Mouse (Mus musculus) R1 (cell line): ENCODE measurements around the gene Rsl24d1.
"Not testable (repeated sequence)": the region's sequence is repeated elsewhere in the genome, so short reads cannot be mapped to it uniquely, and the experiment has no call there.

Experiments used
- DNase-seq: peaks from one replicate; pipeline ENCODE4 v3.0.0-alpha.2; 2018; ENCODE audit warnings: low read depth, low spot score

The Rsl24d1 gene

DNA sequence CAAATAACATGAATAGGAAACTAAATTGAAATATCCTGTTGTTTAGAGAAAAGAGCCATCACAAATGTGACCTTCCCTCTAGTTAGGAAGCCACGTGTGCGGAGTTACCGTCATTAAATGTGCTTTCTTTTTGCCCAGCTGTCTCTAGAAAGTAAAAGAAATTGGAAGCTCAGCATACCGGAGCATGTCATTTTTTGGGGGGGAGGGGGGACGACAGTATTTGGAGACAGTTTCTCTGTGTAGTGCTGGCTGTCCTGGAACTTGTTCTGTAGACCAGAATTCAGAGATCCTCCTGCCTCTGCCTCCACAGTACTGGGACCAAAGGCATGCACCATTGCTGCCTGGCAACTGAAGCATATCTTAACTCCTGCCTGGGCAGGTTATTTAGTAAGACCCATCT, 11.7 kb upstream of the Rsl24d1 start, which contains the start of gene Khdc3:
TSS of gene Khdc3 (plus strand) at position 301 of the 400 bp plus-strand sequence.
- DNase-seq, result no peak

DNA sequence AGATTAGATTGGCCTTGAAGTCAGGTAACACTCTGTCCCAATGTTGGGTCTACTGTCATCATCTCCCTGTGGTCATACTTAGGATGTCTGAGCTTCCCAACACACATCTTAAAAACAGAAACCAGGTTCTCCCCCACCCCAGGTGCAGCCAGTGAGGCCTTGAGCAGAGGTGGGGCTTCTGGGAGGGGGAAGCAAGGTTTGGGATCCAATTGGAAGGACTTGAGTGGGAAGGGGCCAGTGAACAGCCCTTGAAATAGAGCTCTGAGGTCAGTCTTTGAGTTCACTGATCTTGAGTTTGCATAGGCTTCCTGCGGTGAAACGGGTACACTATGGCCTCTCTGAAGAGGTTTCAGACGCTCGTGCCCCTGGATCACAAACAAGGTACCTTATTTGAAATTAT, 11.0 kb upstream of the Rsl24d1 start, which contains the start of gene Gm20509:
TSS of gene Gm20509 (plus strand) at position 290 of the 400 bp plus-strand sequence.
- peak; percentile 81 for DNase-seq

DNA sequence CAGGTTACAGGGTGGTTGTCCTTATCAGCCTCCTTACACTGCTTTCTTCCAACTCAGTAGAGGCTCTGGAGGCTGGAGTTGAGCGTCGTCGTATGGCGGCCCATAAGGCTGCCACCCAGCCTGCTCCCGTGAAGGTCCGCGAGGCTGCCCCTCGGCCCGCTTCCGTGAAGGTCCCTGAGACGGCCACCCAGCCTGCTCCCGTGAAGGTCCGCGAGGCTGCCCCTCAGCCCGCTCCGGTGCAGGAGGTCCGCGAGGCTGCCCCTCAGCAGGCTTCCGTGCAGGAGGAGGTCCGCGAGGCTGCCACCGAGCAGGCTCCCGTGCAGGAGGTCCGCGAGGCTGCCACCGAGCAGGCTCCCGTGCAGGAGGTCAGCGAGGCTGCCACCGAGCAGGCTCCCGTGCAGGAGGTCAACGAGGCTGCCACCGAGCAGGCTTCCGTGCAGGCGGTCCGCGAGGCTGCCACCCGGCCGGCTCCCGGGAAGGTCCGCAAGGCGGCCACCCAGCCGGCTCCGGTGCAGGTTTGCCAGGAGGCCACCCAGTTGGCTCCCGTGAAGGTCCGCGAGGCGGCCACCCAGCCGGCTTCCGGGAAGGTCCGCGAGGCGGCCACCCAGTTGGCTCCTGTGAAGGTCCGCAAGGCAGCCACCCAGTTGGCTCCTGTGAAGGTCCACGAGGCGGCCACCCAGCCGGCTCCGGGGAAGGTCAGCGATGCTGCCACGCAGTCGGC, 9.9 kb upstream of the Rsl24d1 start:
- DNase-seq, result no peak

DNA sequence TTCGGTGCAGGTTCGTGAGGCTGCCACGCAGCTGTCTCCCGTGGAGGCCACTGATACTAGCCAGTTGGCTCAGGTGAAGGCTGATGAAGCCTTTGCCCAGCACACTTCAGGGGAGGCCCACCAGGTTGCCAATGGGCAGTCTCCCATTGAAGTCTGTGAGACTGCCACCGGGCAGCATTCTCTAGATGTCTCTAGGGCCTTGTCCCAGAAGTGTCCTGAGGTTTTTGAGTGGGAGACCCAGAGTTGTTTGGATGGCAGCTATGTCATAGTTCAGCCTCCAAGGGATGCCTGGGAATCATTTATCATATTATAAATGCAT, 9.4 kb upstream of the Rsl24d1 start:
- no peak for DNase-seq

DNA sequence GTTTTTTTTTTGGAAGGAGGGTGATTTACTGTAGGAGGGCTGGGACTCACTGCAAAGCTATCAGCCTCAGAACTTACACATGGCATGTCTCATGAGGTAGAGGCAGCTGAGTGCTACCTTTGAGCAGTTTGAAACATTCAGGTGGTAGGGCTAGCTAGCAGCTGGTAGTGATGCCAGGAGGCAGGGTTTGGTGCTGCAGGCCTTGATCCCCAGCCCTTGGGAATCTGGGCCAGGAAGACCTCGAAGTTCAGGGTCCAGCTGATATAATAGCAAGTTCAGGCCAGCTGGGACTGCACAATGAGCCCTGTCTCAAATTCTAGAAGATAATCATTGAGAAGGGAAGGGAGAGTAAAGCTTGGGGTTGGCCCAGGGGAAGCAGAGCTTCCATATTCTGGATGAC, 8.1 kb upstream of the Rsl24d1 start:
- DNase-seq, result no peak

DNA sequence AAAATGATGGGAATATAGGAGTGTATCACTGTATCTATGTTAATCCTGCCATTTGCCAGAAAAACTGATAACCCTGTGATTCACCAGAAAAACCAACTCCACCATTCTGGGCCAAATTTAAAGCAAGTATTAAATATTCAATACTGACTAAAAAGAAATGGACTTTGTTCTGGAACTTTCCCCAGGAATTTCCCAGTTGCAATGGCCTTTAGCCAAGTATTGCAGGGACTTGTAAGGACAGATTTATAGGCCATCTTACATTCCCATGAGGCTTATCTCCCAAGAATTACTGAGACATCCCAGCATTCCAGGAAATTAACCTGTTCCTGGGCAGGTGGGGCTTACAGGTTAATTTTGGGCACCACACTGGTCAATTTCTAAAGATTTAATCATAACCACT, 7.5 kb upstream of the Rsl24d1 start:
- no peak for DNase-seq

DNA sequence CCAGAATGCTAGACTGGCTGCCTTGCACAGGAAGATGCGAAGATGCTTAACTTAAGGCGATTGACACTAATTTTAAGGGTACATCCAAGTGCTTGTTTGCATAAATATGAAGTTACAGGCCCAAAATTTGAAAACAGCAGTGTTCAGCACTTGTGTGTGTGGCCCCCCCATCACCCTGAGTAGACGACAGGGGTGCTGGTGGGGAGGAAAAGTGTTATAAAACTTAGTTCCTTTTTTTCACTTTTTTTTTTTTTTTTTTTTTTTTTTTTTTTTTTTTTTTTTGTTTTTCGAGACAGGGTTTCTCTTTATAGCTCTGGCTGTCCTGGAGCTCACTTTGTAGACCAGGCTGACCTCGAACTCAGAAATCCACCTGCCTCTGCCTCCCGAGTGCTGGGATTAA, 3.5 kb downstream of the Rsl24d1 start:
- DNase-seq, result not testable (repeated sequence)

DNA sequence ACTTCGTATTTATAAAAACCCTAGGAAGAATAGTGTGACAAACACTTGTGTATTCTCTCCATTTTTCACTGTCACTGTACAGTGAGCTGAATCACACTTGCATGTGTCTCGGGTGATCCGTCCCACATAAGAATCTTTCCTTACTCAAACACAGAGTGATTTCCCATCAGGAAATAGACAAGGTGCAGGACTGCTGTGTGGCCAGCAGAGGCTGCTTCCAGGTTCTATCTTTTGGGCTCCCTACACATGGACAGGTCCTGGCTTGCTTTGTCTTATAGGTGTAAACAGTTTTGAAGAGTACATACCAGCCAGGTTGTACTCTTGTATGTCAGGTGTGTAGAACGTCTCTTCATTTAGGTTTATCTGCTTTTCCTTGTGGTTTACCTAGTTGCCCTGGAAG, 4.8 kb downstream of the Rsl24d1 start:
- DNase-seq, result peak; percentile 51

DNA sequence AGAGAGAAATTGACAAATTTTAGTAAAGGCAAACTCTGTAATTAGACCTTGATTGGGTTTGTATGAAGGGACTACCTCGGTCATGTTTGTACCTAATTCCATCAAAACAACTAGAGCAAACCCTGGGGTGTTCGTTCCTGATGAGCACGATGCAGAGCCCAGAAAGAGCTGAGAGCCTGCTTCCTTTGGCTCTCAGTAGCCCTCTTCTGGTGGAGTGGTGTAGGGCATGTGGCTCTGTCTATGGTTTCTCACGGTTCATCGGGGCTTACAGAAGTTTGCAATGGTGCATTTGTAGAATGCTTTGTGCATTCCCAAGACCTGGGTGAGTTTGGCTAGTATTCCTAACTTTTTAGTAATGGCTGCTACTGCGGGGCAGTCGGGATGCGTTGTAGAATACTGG, 8.5 kb downstream of the Rsl24d1 start:
- DNase-seq, result peak; percentile 77

DNA sequence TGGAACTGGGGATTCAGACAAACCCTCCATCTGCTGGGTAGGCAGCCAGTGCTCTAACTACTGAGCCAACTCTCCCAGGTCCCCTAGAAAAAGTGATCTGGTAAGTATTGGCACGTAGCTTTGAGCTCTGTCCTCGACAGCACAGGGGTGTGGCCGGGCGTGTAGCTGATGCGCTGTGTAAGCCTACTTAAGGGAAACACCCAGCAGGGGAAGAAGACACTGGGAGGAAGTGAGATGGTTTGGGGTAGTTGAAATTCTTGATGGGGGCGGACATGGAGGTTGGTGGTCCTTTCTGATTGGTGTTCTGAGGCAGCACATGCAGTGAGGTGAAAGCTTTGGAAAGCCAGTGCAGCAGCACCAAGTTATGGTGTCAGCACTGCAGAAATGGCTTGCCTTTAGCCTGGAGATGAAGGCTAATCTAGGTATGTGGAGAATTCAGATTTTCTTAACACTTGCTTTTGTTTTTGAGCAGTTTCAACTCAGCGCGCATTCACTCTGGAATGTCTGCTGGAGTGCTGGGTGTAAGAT, 11.9 kb downstream of the Rsl24d1 start:
- DNase-seq, result peak; percentile 91

DNA sequence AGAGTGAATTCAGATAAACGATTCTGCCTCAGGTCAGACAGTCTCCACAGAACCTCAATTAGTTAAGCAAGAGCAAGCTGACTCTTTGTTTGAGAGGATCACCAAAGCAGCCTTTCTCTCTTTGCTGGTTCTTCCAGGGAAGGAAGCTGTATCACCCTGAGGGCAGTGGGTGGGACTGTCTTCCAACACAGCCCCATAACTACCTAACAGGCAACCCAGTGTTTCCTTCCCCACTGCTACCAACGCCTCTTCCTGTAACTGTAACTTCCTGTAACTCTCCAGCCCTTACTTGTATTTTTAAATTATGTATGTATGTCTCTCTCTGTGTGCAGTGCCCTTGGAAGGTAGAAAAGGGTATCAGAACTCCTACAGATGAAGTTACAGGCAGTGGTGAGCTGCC, 14.2 kb downstream of the Rsl24d1 start:
- no peak for DNase-seq

DNA sequence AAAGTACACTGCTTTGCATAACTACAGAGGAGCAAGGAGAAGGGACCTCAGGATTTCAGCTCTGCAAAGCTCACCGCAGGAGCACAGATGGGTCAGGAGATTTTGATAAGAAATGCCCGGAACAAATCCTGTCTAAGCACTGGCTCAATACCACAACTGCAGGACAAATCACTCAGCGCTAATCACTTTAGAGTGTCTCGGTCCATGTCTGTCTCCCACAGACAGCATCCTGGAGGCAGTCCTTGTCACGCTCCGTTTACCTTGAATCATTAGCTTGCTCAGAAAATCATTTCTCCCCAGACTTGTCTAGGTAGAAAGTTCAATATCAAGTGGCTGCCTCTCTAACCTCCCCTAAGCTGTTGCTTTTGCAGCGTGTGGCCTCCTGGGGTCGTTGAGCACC, 16.6 kb downstream of the Rsl24d1 start:
- DNase-seq, result no peak

DNA sequence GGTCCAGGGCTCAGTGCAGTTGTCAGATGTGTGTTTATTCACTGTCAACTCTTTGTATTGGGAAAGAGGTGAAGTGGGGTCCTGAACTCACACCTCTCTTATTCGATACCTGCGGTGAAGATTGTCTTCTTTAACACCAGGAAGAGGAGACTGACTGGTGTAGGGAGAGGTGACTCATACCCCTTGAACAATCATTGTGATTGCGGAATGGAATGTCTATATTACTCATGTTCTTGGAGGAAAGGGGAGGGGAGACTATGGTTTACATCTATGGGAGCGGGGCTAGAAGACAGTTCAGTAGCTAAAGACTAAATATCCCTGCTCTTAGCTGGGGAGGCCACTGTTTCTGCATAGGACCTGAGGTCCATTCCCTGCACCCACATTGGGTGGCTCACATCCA, 17.3 kb downstream of the Rsl24d1 start:
- DNase-seq, result peak; percentile 35

DNA sequence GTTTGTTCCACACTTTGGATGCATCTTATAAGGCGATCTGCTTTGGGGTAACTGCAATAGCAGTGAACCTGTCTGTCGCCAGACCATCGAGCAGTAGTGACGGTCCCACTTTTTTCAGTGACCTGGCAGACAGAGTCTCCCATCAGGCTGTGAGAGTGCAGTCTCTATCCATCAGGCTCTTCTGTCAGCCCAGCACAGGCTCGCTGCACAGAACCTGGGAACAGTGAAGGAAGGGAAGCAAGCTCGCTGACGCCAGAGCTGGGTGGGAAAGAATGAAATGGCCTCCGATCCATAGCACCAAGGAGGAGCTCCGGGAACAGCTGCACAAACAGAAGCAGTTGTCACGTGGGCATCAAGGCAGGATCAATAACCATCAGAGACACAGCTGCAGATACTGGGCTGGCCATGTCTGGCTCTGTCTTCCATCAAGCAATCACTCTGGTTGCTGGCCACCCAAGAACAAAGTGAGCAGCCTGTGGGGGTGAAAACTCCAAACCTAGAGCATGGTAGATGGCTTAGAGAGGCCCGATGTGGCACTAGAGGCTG, 24.2 kb downstream of the Rsl24d1 start:
- DNase-seq, result no peak

DNA sequence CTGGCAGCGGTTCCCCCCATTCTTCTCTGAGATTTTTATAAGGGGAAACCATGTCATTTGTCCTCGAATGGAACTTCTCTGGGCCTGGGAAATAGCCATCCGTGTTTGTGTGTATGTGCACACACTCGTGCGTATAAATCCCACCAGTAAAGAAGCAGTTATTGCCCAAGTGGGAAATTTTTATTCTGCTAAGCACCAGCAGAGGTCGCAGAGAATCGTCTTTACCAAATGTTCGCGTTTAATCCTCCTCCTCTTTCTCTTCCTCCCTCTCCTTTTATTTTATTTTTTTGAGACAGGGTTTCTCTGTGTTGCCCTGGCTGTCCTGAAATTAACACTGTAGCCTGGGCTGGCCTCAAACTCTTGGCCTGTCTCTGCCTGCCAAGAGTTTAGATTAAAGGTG, 41.1 kb downstream of the Rsl24d1 start:
- peak; percentile 34 for DNase-seq

DNA sequence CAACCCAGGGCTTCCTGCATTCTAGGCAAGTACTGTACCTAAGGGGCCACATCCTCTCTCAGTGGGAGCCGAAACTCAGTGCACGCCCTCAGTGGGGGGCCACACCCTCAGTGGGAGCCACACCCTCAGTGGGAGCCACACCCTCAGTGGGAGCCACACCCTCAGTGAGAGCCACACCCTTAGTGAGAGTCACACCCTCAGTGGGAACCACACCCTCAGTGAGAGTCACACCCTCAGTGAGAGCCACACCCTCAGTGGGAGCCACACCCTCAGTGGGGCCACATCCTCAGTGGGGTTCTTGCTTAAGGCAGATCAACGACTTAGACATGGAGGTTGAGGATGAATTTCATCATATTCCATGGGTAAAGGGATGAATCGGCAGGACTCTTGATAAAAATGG, 44.7 kb downstream of the Rsl24d1 start:
- DNase-seq, result peak; percentile 64

DNA sequence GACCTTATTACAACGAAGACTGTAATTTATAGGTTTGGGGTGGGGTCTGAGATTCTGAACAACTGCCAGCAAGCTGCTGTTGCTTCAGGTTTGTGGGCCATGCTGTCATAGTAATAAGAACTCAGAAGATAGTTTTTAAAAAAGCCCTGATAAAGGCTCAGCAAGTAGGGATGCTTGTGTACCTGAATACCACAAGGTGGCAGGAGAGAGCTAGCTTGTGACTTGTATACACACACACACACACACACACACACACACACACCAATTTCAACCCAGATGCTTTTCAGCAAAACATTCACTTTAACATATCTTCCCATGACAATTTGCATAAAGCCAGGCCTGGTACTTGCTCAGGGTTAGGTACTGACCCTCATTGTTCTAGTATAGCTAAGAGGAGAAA, 46.0 kb downstream of the Rsl24d1 start:
- peak; percentile 72 for DNase-seq

DNA sequence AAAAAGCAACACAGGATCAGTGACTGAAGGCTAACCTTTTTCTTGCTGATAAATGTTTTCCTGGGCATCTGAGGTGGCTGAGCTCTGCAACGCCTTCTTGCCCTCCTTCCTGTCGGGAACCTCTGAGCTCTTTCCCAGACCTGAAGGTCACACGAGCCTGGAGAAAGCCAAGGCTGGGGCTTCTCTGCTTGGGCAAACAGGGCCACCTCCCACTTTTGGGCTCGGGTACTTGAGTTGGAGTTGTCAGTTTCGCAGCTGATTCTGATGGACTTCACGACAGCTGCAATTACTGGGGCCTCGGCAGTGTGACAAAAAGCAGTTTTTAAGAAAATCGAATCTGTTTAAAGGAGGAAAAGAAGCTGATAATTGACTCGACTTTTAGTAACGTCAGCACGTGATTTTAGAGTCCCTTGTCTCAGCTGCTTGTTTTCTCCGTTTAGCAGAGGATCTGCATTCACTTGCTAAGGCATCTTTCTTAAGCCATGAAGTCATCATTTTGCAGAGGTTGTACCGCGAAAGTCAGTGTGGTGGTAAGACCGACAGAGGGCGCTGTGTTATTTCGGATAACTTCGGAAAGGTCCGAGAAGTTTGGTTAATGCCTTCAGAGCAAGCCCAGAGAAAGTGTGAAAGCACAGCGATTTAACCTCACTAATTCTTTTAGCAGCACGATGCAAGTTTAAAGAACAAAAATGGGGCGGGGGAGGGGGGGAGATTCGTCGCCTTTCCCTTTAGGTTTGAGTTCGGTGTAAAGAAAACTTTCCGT, 49.5 kb downstream of the Rsl24d1 start:
- peak; percentile 89 for DNase-seq

DNA sequence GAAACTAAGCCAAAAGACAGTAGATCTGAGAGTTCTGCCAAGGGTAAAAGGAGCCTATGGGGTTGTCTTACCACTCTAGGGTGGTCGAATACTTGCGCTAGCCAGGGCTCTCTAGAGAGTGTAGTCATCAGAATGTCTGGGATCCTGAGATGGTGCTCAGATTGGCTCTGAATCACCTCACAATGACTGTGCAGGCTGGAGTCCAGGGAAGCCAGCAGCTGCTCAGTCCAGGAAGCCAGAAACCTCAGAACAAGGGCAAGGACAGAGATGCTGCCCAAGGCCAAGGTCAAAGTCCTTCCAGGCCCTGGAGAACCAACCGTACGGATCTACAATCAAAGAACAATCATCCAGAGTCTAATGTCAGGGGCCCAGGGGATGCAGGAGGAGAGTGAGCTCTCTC, 52.4 kb downstream of the Rsl24d1 start:
- no peak for DNase-seq
